Mouse (Mus musculus) G1E (cell line): ENCODE measurements around the gene H2-Aa.

Source experiments
- CTCF ChIP-seq: IDR thresholded peaks from 2 replicates; pipeline ENCODE4 v1.5.1; 2012; ENCODE audit warnings: low read depth, low read length, inconsistent platforms, mixed read lengths
- POLR2AphosphoS5 ChIP-seq: IDR thresholded peaks from 2 replicates; pipeline ENCODE4 v1.6.1; 2012; ENCODE audit warnings: low read depth, low read length, inconsistent platforms; ENCODE audit not compliant: insufficient replicate concordance
- TAL1 ChIP-seq: conservative IDR thresholded peaks from 2 replicates; pipeline ENCODE4 v1.6.1; 2012; ENCODE audit warnings: low read depth, low read length, inconsistent platforms, mixed read lengths

GRCm38 (mm10) chr17:34307216-34307615, 19.6 kb upstream of the H2-Aa start:
- TF ChIP-seq CTCF (no peak), POLR2AphosphoS5 (no peak), TAL1 (no peak)
